Comparison of ENCODE assay signal across 23 mouse cellular contexts in the genomic region with DNA sequence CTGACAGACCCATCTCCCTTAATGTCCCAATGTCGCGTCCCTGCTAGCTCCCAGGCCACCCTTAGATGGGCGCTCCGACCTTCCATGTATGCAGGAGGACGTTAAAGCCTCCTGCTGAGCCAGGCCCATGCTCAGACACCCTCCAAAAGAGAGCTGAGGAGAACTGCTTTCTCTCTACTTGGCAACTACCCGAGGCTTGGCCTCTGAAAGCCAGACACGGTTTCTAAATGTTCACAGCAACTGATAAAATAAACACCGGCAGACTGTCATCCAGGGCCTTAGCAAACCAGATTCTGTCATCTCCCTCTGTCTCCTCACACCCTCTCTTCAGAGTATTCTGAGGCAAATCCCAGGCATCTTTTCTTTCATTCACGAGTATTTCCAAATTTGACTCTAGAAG. TPM values are rescaled to one million over a fixed set of nuclear protein-coding genes. Genes with fewer than 3 reads are reported as not detected.
DNase-seq lines count a peak whose midpoint lies in the region; ATAC-seq and TF ChIP-seq lines count a peak whose summit lies in the region.
"Had no signal": no experiment of that assay in that cellular context is flagged by ENCODE, and none has a peak within 500 bp of the region (broad histone marks: within the 10 kb centered on the region; RNA-seq: fewer than 3 reads in every experiment).

No protein-coding gene starts in this region.

- no peak for TF ChIP-seq EP300 in heart, adult 2 months (IDR thresholded peaks at IDR 0.05; ENCODE audit: insufficient read depth, low read depth, low read length)

- intact Hi-C loops in heart, adult 2 months (cut with DNase I), result loop anchor here (2.0 kb wide), 2 partner anchors 75 to 101 kb away; a partner anchor contains a TSS

- no peaks in the 10 kb centered on the region for H3K9me3 ChIP-seq in forebrain, embryonic 10.5 days
- H3K9me3 ChIP-seq in forebrain, embryonic 13.5 days (replicated peaks), result no peaks in the 10 kb centered on the region
- no peaks in the 10 kb centered on the region for H3K9me3 ChIP-seq in heart, embryonic 14.5 days (ENCODE audit: control insufficient read depth, low read length)
- no peaks in the 10 kb centered on the region for H3K9me3 ChIP-seq in lung, embryonic 15.5 days
- H3K9me3 ChIP-seq in intestine, embryonic 15.5 days, result no peaks in the 10 kb centered on the region
- H3K9me3 ChIP-seq: midbrain, embryonic 10.5 days had no signal

- H3K27me3 ChIP-seq in forebrain, embryonic 10.5 days (ENCODE audit: poor library complexity, severe bottlenecking), result no peaks in the 10 kb centered on the region
- no peaks in the 10 kb centered on the region for H3K27me3 ChIP-seq in forebrain, embryonic 13.5 days
- peaks cover 53% of the 10 kb centered on the region for H3K27me3 ChIP-seq in heart, embryonic 14.5 days (ENCODE audit: control insufficient read depth, insufficient read depth, low read length)
- no peaks in the 10 kb centered on the region for H3K27me3 ChIP-seq in heart, adult 2 months (ENCODE audit: control insufficient read depth, insufficient read depth, low read length)
- H3K27me3 ChIP-seq in lung, embryonic 15.5 days, result no peaks in the 10 kb centered on the region
- no peaks in the 10 kb centered on the region for H3K27me3 ChIP-seq in intestine, embryonic 15.5 days (replicated peaks)

- H3K4me2 ChIP-seq in forebrain, embryonic 13.5 days, result no peak overlapping the region
- H3K4me2 ChIP-seq in heart, embryonic 14.5 days (ENCODE audit: low read length), result peak overlapping the region; percentile 3; the same call in 1 of the 2 replicates
- H3K4me2 ChIP-seq in lung, embryonic 15.5 days, result no peak overlapping the region
- no peak overlapping the region for H3K4me2 ChIP-seq in intestine, embryonic 15.5 days (replicated peaks)
- H3K4me2 ChIP-seq: liver, embryonic 11.5 days had no signal

- TF ChIP-seq CTCF in heart, adult 2 months (IDR thresholded peaks at IDR 0.05), result no peak

- H3K4me1 ChIP-seq in forebrain, embryonic 10.5 days, result peaks cover 19% of the 10 kb centered on the region
- no peaks in the 10 kb centered on the region for H3K4me1 ChIP-seq in forebrain, embryonic 13.5 days
- peaks cover 16 to 20% of the 10 kb centered on the region in 2 experiments for H3K4me1 ChIP-seq in heart, embryonic 14.5 days (ENCODE audit: control insufficient read depth in 2 of 2, insufficient read depth in 2 of 2, low read length in 2 of 2)
- peaks cover 3% of the 10 kb centered on the region for H3K4me1 ChIP-seq in heart, adult 2 months (ENCODE audit: control insufficient read depth, insufficient read depth, low read length)
- H3K4me1 ChIP-seq in lung, embryonic 15.5 days, result peaks cover 23% of the 10 kb centered on the region
- peaks cover 10% of the 10 kb centered on the region for H3K4me1 ChIP-seq in intestine, embryonic 15.5 days (replicated peaks)

- TF ChIP-seq POLR2A in heart, adult 2 months (IDR thresholded peaks at IDR 0.05; ENCODE audit: insufficient read depth, low read depth, low read length), result no peak

- no peak for ATAC-seq in forebrain, embryonic 13.5 days
- ATAC-seq in heart, embryonic 14.5 days (ENCODE audit: insufficient number of reproducible peaks, insufficient read depth, low FRiP score, low read depth), result no peak
- ATAC-seq in lung, embryonic 15.5 days (ENCODE audit: borderline replicate concordance, extremely low read depth, low FRiP score, low TSS enrichment), result peak; percentile 47; the same call in 1 of the 2 replicates
- no peak for ATAC-seq in intestine, embryonic 15.5 days
- ATAC-seq: forebrain, embryonic 16.5 days had no signal

- H3K79me2 ChIP-seq in heart, adult 2 months (replicated peaks; ENCODE audit: control insufficient read depth, insufficient read depth, low read length), result no peaks in the 10 kb centered on the region

- 88% methylated on average over 9 of the region's 9 CpGs for WGBS in forebrain, embryonic 10.5 days
- 91% methylated on average over 9 of the region's 9 CpGs for WGBS in forebrain, embryonic 13.5 days
- WGBS in heart, embryonic 14.5 days, result 34% methylated on average over 9 of the region's 9 CpGs
- WGBS in heart, adult 2 months, result 57% methylated on average over 9 of the region's 9 CpGs
- WGBS in lung, embryonic 15.5 days, result 47% methylated on average over 9 of the region's 9 CpGs
- WGBS in intestine, embryonic 15.5 days, result 52% methylated on average over 9 of the region's 9 CpGs

- H3K27ac ChIP-seq in forebrain, embryonic 10.5 days, result peak overlapping the region; percentile 31; the same call in 1 of the 2 replicates
- H3K27ac ChIP-seq in forebrain, embryonic 13.5 days, result no peak overlapping the region
- peak overlapping the region in 1 of 2 experiments; percentile 50; a peak in 1 of 4 replicates for H3K27ac ChIP-seq in heart, embryonic 14.5 days (replicated peaks in 1 of 2; ENCODE audit: control insufficient read depth in 1 of 2, insufficient read depth in 1 of 2, low read depth in 2 of 2, low read length in 2 of 2)
- no peak overlapping the region for H3K27ac ChIP-seq in heart, adult 2 months
- H3K27ac ChIP-seq in lung, embryonic 15.5 days, result peak overlapping the region; percentile 33
- peak overlapping the region; percentile 44; the same call in 1 of the 2 replicates for H3K27ac ChIP-seq in intestine, embryonic 15.5 days

- no peak for DNase-seq in forebrain, embryonic 10.5 days (ENCODE audit: extremely low spot score, low spot score)
- DNase-seq in heart, adult 2 months, result no peak
- no peak for DNase-seq in lung, adult 18-20 months
- DNase-seq in T-cell, adult 2 months (ENCODE audit: low spot score), result no peak
- DNase-seq: adrenal gland, postnatal 10 days; cerebellum, adult 9-10 months; kidney, adult 9 months; kidney, postnatal 25 days; layer of hippocampus, adult 9-11 months; right cerebral cortex, postnatal 25 days had no signal

- no peaks in the 10 kb centered on the region for H3K36me3 ChIP-seq in forebrain, embryonic 10.5 days (replicated peaks)
- no peaks in the 10 kb centered on the region for H3K36me3 ChIP-seq in forebrain, embryonic 13.5 days (ENCODE audit: poor library complexity, severe bottlenecking)
- no peaks in the 10 kb centered on the region for H3K36me3 ChIP-seq in heart, embryonic 14.5 days (ENCODE audit: control insufficient read depth, insufficient read depth, low read length)
- H3K36me3 ChIP-seq in heart, adult 2 months (ENCODE audit: control insufficient read depth, insufficient read depth, low read length), result no peaks in the 10 kb centered on the region
- no peaks in the 10 kb centered on the region for H3K36me3 ChIP-seq in lung, embryonic 15.5 days
- no peaks in the 10 kb centered on the region for H3K36me3 ChIP-seq in intestine, embryonic 15.5 days
- H3K36me3 ChIP-seq: midbrain, embryonic 10.5 days had no signal

- no peak overlapping the region for H3K9ac ChIP-seq in forebrain, embryonic 13.5 days
- H3K9ac ChIP-seq in heart, embryonic 14.5 days (ENCODE audit: low read length), result no peak overlapping the region
- no peak overlapping the region for H3K9ac ChIP-seq in heart, adult 2 months (ENCODE audit: low read depth, low read length)
- no peak overlapping the region for H3K9ac ChIP-seq in lung, embryonic 15.5 days
- H3K9ac ChIP-seq in intestine, embryonic 15.5 days, result no peak overlapping the region

- no peak overlapping the region for H3K4me3 ChIP-seq in forebrain, embryonic 10.5 days
- no peak overlapping the region for H3K4me3 ChIP-seq in forebrain, embryonic 13.5 days
- H3K4me3 ChIP-seq in heart, embryonic 14.5 days (ENCODE audit: control insufficient read depth in 1 of 2, insufficient read depth in 1 of 2, low read depth in 1 of 2, low read length in 2 of 2), result no peak overlapping the region
- H3K4me3 ChIP-seq in heart, adult 2 months, result no peak overlapping the region
- H3K4me3 ChIP-seq in lung, embryonic 15.5 days, result no peak overlapping the region
- H3K4me3 ChIP-seq in intestine, embryonic 15.5 days (replicated peaks), result no peak overlapping the region
- H3K4me3 ChIP-seq: midbrain, embryonic 10.5 days had no signal

RNA-seq across cellular contexts. Expression of a gene that starts 21.1 kb away (rescaled TPM):
- not detected in 2 replicates for polyA plus RNA-seq in forebrain, embryonic 10.5 days (2016; fragmentation: Nextera tagmentation; extraction: Ambion mirVana)
- not detected in 2 replicates for polyA plus RNA-seq in forebrain, embryonic 13.5 days (2015; fragmentation: Nextera tagmentation; extraction: Ambion mirVana)
- polyA plus RNA-seq in heart, embryonic 14.5 days (2014; fragmentation: Nextera tagmentation; extraction: Ambion mirVana), result not detected in 2 replicates
- total RNA-seq in heart, adult 2 months (2021), result not detected
- polyA plus RNA-seq in heart, adult 2 months (2012; rRNA removed), result not detected in 2 replicates
- polyA plus RNA-seq in lung, embryonic 15.5 days (2015; fragmentation: Nextera tagmentation; extraction: Ambion mirVana), result not detected in 2 replicates
- polyA plus RNA-seq in intestine, embryonic 15.5 days (2015; fragmentation: Nextera tagmentation; extraction: Ambion mirVana), result not detected in 2 replicates
- total RNA-seq: adrenal gland, postnatal 10 days; common myeloid progenitor, adult 5-6 weeks; gastrocnemius, adult 18-20 months; gastrocnemius, postnatal 4 days had no signal
- polyA plus RNA-seq: embryonic facial prominence, embryonic 11.5 days; forebrain, embryonic 16.5 days; hindbrain, embryonic 11.5 days; limb, embryonic 11.5 days; liver, embryonic 11.5 days; midbrain, embryonic 10.5 days had no signal

Comparison
In these comparisons a context has a peak if more than half of its experiments do, and no peak if none do; other contexts are left out.
1. H3K27ac ChIP-seq: peak in forebrain, embryonic 10.5 days (single experiment), lung, embryonic 15.5 days (single experiment) and intestine, embryonic 15.5 days (single experiment); none in forebrain, embryonic 13.5 days (single experiment) and heart, adult 2 months (single experiment).